11 mouse cellular contexts compared by ENCODE assay signal in genomic region chr5:112625555-112626160, GRCm38 (mm10). TPM values are rescaled to one million over a fixed set of nuclear protein-coding genes. Genes with fewer than 3 reads are reported as not detected.
DNase-seq lines count a peak whose midpoint lies in the region; ATAC-seq and TF ChIP-seq lines count a peak whose summit lies in the region.
"Had no signal": no experiment of that assay in that cellular context is flagged by ENCODE, and none has a peak within 500 bp of the region (broad histone marks: within the 10 kb centered on the region; RNA-seq: fewer than 3 reads in every experiment).

No protein-coding gene starts in this region.

- TF ChIP-seq CTCF in lung, embryonic 14.5 days (IDR thresholded peaks at IDR 0.05; ENCODE audit: low read depth) = no peak

- peak overlapping the region; percentile 48 for H3K4me2 ChIP-seq in lung, embryonic 14.5 days
- H3K4me2 ChIP-seq in forebrain, embryonic 12.5 days = peak overlapping the region; percentile 40
- H3K4me2 ChIP-seq in intestine, embryonic 15.5 days (replicated peaks) = peak overlapping the region; percentile 29
- H3K4me2 ChIP-seq in neural tube, embryonic 14.5 days (ENCODE audit: low read depth, low read length) = peak overlapping the region; percentile 29

- H3K9ac ChIP-seq in lung, embryonic 14.5 days = peak overlapping the region; percentile 23; the same call in 1 of the 2 replicates
- no peak overlapping the region for H3K9ac ChIP-seq in forebrain, embryonic 12.5 days
- no peak overlapping the region for H3K9ac ChIP-seq in intestine, embryonic 15.5 days
- H3K9ac ChIP-seq in neural tube, embryonic 14.5 days (replicated peaks; ENCODE audit: low read depth, low read length) = no peak overlapping the region

- H3K27me3 ChIP-seq in lung, embryonic 14.5 days (ENCODE audit: insufficient read depth, low read length) = no peaks in the 10 kb centered on the region
- peaks cover 10% of the 10 kb centered on the region; the same call in 1 of the 2 replicates for H3K27me3 ChIP-seq in forebrain, embryonic 12.5 days
- no peaks in the 10 kb centered on the region; the same call in 1 of the 2 replicates for H3K27me3 ChIP-seq in intestine, embryonic 15.5 days (replicated peaks)
- H3K27me3 ChIP-seq in neural tube, embryonic 14.5 days (ENCODE audit: control insufficient read depth, insufficient read depth, low read length) = no peaks in the 10 kb centered on the region; the same call in 1 of the 2 replicates

- H3K4me1 ChIP-seq in lung, embryonic 14.5 days (ENCODE audit: insufficient read depth) = no peaks in the 10 kb centered on the region
- peaks cover 51% of the 10 kb centered on the region for H3K4me1 ChIP-seq in forebrain, embryonic 12.5 days
- no peaks in the 10 kb centered on the region for H3K4me1 ChIP-seq in intestine, embryonic 15.5 days (replicated peaks)
- H3K4me1 ChIP-seq in neural tube, embryonic 14.5 days (ENCODE audit: control insufficient read depth, insufficient read depth, low read length) = peaks cover 6% of the 10 kb centered on the region; the same call in 1 of the 2 replicates

- no peaks in the 10 kb centered on the region for H3K9me3 ChIP-seq in lung, embryonic 14.5 days (ENCODE audit: low read depth, low read length)
- H3K9me3 ChIP-seq in forebrain, embryonic 12.5 days = peaks cover under 1% of the 10 kb centered on the region; the same call in 1 of the 2 replicates
- no peaks in the 10 kb centered on the region for H3K9me3 ChIP-seq in intestine, embryonic 15.5 days
- no peaks in the 10 kb centered on the region for H3K9me3 ChIP-seq in neural tube, embryonic 14.5 days (ENCODE audit: control insufficient read depth, low read length)

- H3K36me3 ChIP-seq in lung, embryonic 14.5 days (ENCODE audit: insufficient read depth) = no peaks in the 10 kb centered on the region
- H3K36me3 ChIP-seq in forebrain, embryonic 12.5 days (replicated peaks) = no peaks in the 10 kb centered on the region
- no peaks in the 10 kb centered on the region for H3K36me3 ChIP-seq in intestine, embryonic 15.5 days
- no peaks in the 10 kb centered on the region for H3K36me3 ChIP-seq in neural tube, embryonic 14.5 days (ENCODE audit: control insufficient read depth, insufficient read depth, low read length)

- no peak for DNase-seq in lung, embryonic 14.5 days
- DNase-seq in lung, postnatal 36 days = no peak
- DNase-seq in cerebellum, postnatal 10 days = no peak
- no peak for DNase-seq in kidney, adult 8-10 months
- DNase-seq: adrenal gland, postnatal 10 days; layer of hippocampus, adult 9-11 months; right cerebral cortex, postnatal 4 days; thymus, postnatal 36 days had no signal

- no peak overlapping the region for H3K27ac ChIP-seq in lung, embryonic 14.5 days (ENCODE audit: low read depth)
- H3K27ac ChIP-seq in forebrain, embryonic 12.5 days = no peak overlapping the region
- no peak overlapping the region for H3K27ac ChIP-seq in intestine, embryonic 15.5 days
- H3K27ac ChIP-seq in neural tube, embryonic 14.5 days (ENCODE audit: low read depth, low read length) = 0 out of 2 replicates have a peak overlapping the region, but pooled peaks have one; percentile 46

- no peak for ATAC-seq in lung, embryonic 14.5 days (ENCODE audit: insufficient read depth)
- peak; percentile 57 for ATAC-seq in forebrain, embryonic 12.5 days (ENCODE audit: low FRiP score)
- no peak for ATAC-seq in intestine, embryonic 15.5 days
- ATAC-seq in neural tube, embryonic 14.5 days (ENCODE audit: low read depth) = peak; percentile 40; the same call in 1 of the 2 replicates

- WGBS in lung, embryonic 14.5 days = 30% methylated on average over 31 of the region's 31 CpGs
- WGBS in forebrain, embryonic 12.5 days = 48% methylated on average over 31 of the region's 31 CpGs
- 40% methylated on average over 31 of the region's 31 CpGs for WGBS in intestine, embryonic 15.5 days
- WGBS in neural tube, embryonic 14.5 days = 33% methylated on average over 31 of the region's 31 CpGs

- no peak overlapping the region for H3K4me3 ChIP-seq in lung, embryonic 14.5 days (ENCODE audit: low read depth, low read length)
- H3K4me3 ChIP-seq in forebrain, embryonic 12.5 days (replicated peaks) = no peak overlapping the region
- H3K4me3 ChIP-seq in intestine, embryonic 15.5 days (replicated peaks) = no peak overlapping the region
- no peak overlapping the region for H3K4me3 ChIP-seq in neural tube, embryonic 14.5 days (ENCODE audit: low read depth, low read length)

RNA-seq across cellular contexts. Expression of gene Sez6l, which starts 48.7 kb away (rescaled TPM):
- polyA plus RNA-seq in lung, embryonic 14.5 days (2014; fragmentation: Nextera tagmentation; extraction: Ambion mirVana) = 0.30 and 0.32 TPM in 2 replicates
- 13.4 and 14.8 TPM in 2 replicates for polyA plus RNA-seq in forebrain, embryonic 12.5 days (2016; fragmentation: Nextera tagmentation; extraction: Ambion mirVana)
- polyA plus RNA-seq in intestine, embryonic 15.5 days (2015; fragmentation: Nextera tagmentation; extraction: Ambion mirVana) = 1.8 and 2.0 TPM in 2 replicates
- 27.6 and 30.4 TPM in 2 replicates for polyA plus RNA-seq in neural tube, embryonic 14.5 days (2014; fragmentation: Nextera tagmentation; extraction: Ambion mirVana)

Comparison
In these comparisons a context has a peak if more than half of its experiments do, and no peak if none do; other contexts are left out.
1. ATAC-seq: peak in forebrain, embryonic 12.5 days (single experiment) and neural tube, embryonic 14.5 days (single experiment); none in lung, embryonic 14.5 days (single experiment) and intestine, embryonic 15.5 days (single experiment).
2. Peak in every context shown above with its lines, with median percentiles within 50 percentile points of each other: H3K4me2 ChIP-seq.